Mouse (Mus musculus): ENCODE measurements around the gene Kcnab1.
"Not testable (repeated sequence)": the region's sequence is repeated elsewhere in the genome, so short reads cannot be mapped to it uniquely, and the experiment has no call there.

The Kcnab1 gene

GRCm38 (mm10) chr3:65367944-65368343 lies 258.8 kb downstream of the Kcnab1 start:
- DNase-seq (ENCODE audit: low spot score), result no peak

GRCm38 (mm10) chr3:65372552-65372951 lies 263.4 kb downstream of the Kcnab1 start:
- DNase-seq (ENCODE audit: low spot score), result no peak

- DNase-seq (ENCODE audit: low spot score), result no peak
Measured at GRCm38 (mm10) chr3:65373594-65374182, 264.5 kb downstream of the Kcnab1 start.

GRCm38 (mm10) chr3:65374729-65375128 lies 265.5 kb downstream of the Kcnab1 start:
- no peak for DNase-seq (ENCODE audit: low spot score)

GRCm38 (mm10) chr3:65378724-65379123 lies 269.5 kb downstream of the Kcnab1 start:
- DNase-seq (ENCODE audit: low spot score), result no peak

GRCm38 (mm10) chr3:65379884-65380539 lies 270.8 kb downstream of the Kcnab1 start:
- peak; percentile 34 for DNase-seq (ENCODE audit: low spot score)

GRCm38 (mm10) chr3:65381094-65381493 lies 271.9 kb downstream of the Kcnab1 start:
- DNase-seq (ENCODE audit: low spot score), result no peak

GRCm38 (mm10) chr3:65384431-65384830 lies 275.2 kb downstream of the Kcnab1 start:
- DNase-seq (ENCODE audit: low spot score), result no peak

- DNase-seq (ENCODE audit: low spot score), result peak; percentile 28
Measured at GRCm38 (mm10) chr3:65385771-65386170, 276.6 kb downstream of the Kcnab1 start.

GRCm38 (mm10) chr3:65391222-65391783 lies 282.1 kb downstream of the Kcnab1 start:
- DNase-seq (ENCODE audit: low spot score), result no peak

- no peak for DNase-seq (ENCODE audit: low spot score)
Measured at GRCm38 (mm10) chr3:65391784-65392420, 282.7 kb downstream of the Kcnab1 start.

- DNase-seq (ENCODE audit: low spot score), result peak; percentile 97
Measured at GRCm38 (mm10) chr3:65392421-65392817, 283.2 kb downstream of the Kcnab1 start, which contains the start of gene Ssr3. Gene Ssr3 (minus strand): TSS chr3:65392623.

- not testable (repeated sequence) for DNase-seq (ENCODE audit: low spot score)
Measured at GRCm38 (mm10) chr3:65395111-65395510, 285.9 kb downstream of the Kcnab1 start.

- DNase-seq (ENCODE audit: low spot score), result no peak
Measured at GRCm38 (mm10) chr3:65396835-65397504, 287.8 kb downstream of the Kcnab1 start.

- no peak for DNase-seq (ENCODE audit: low spot score)
Measured at GRCm38 (mm10) chr3:65397566-65397965, 288.4 kb downstream of the Kcnab1 start.

GRCm38 (mm10) chr3:65405781-65406180 lies 296.6 kb downstream of the Kcnab1 start:
- DNase-seq (ENCODE audit: low spot score), result no peak

GRCm38 (mm10) chr3:65407891-65408290 lies 298.7 kb downstream of the Kcnab1 start:
- DNase-seq (ENCODE audit: low spot score), result no peak

- no peak for DNase-seq (ENCODE audit: low spot score)
Measured at GRCm38 (mm10) chr3:65416571-65416970, 307.4 kb downstream of the Kcnab1 start.

GRCm38 (mm10) chr3:65417913-65418594 lies 308.9 kb downstream of the Kcnab1 start:
- DNase-seq (ENCODE audit: low spot score), result no peak

GRCm38 (mm10) chr3:65419706-65420105 lies 310.5 kb downstream of the Kcnab1 start:
- no peak for DNase-seq (ENCODE audit: low spot score)
